Mouse (Mus musculus): ENCODE measurements at regions not wholly inside any gene's neighbourhood (a gene's known extent, or its start where the extent isn't known, plus 50 kb on each side); places are given as distances from the start of the nearest gene placed in this dataset.

DNA sequence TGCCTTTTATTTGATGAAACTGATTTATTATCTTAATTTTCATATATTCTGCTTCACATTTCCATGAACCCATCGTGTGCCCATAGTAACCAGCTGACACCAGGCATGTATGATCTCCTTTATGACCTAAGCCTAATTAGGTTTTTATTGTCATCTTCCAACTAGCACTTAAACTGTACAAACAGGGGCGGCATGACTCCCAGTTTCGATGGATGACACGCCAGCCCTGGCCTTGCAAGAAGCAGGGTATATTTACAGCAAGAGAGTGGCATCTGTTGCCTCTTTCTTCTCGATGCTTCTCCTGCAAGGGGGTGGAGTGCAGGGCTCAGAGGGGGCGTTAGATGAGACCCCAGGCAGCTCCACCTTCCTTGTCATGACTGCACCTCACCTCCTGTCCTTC, 379.8 kb downstream of the Tshz3 start:
- DNase-seq, result no peak
- intact Hi-C loops (cut with DNase I), result no loop called here

- intact Hi-C loops (cut with DNase I), result no loop called here
These were observed 380.2 kb downstream of the Tshz3 start for GRCm38 (mm10) chr7:37078140-37078539.

GRCm38 (mm10) chr7:37089726-37090125, 391.8 kb downstream of the Tshz3 start:
- intact Hi-C loops (cut with DNase I), result no loop called here
- no peak for DNase-seq

More at GRCm38 (mm10) chr7:37078140-37078539, 380.2 kb downstream of the Tshz3 start:
- DNase-seq, result no peak

DNA sequence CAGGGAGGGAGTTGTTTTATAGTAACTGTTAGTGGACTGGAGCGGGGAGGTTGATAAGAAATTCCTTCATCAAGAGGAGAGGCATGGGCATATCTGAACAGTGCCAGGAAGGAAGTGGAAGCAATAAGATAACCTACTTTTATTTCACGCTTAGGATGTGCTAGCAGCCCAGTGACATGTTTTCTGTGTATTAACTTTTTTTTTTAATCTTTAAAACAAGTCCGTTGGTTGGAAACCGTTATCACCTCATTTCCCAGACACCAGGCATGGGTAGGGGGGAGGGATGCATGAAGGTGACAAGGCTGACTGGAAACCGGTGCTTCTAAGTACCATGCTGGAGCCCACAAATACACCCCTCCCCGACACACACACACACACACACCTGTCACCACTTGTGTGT, 394.7 kb downstream of the Tshz3 start:
- intact Hi-C loops (cut with DNase I), result no loop called here
- no peak for DNase-seq

GRCm38 (mm10) chr7:37093721-37094120, 395.8 kb downstream of the Tshz3 start:
- no peak for DNase-seq
- intact Hi-C loops (cut with DNase I), result no loop called here

- intact Hi-C loops (cut with DNase I), result no loop called here
- DNase-seq, result no peak
These were observed 397.9 kb downstream of the Tshz3 start for GRCm38 (mm10) chr7:37095839-37096238.

DNA sequence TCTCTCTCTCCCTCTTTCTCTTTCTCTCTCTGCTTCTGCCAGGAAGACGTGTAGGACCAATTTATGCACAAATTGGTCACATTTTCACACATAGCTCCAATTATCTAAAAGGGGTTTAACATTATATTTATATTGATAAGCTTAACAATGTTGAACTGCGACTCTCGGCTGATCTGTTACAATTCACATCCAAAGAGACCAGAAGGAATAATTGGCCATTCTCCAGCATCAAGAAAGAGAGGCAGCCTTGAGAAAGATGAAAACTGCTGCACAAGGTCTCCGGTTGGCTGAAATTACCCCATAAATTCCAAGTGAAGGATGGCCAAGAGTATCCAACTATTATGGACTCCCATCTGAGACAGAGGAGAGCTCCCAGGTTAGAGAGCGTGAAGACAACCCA, 398.4 kb downstream of the Tshz3 start:
- intact Hi-C loops (cut with DNase I), result no loop called here
- no peak for DNase-seq

DNA sequence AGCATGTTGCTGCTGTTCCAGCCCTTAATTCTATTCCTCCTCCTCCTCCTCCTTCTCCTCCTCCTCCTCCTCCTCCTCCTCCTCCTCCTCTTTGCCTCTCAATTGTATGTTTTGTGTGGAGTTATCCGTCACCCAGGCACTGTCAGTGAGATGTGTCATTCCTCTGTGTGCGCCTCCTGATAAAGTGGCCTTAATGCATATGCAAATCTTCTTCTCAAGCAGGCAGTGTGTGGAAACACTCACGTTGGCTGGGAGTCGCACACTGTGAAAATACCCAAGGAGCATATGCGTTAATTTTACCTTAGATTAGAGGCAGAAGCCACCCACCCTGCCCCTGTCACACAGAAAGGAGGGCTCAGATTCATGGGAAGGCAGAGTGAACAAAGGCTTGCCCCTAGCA, 401.0 kb downstream of the Tshz3 start:
- no peak for DNase-seq
- intact Hi-C loops (cut with DNase I), result no loop called here

DNA sequence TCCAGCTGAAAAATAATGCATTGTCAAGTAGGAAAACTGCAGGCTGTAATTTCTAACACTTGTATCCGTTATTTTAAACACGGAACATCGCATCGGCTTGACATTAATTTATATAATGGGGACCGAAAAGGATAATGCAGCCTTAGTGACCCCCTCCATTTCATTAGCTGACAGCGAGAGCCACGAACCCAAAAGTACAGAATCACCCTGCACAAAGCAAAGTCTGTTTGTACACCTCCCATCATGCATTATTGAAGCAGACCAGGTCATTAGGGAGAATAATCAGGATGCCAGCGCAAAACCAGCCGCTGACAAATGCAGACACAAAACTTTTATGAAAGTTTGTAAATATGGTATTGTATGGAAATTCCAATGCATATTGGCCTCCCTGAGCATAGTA, 406.8 kb downstream of the Tshz3 start:
- intact Hi-C loops (cut with DNase I), result no loop called here
- no peak for DNase-seq

DNA sequence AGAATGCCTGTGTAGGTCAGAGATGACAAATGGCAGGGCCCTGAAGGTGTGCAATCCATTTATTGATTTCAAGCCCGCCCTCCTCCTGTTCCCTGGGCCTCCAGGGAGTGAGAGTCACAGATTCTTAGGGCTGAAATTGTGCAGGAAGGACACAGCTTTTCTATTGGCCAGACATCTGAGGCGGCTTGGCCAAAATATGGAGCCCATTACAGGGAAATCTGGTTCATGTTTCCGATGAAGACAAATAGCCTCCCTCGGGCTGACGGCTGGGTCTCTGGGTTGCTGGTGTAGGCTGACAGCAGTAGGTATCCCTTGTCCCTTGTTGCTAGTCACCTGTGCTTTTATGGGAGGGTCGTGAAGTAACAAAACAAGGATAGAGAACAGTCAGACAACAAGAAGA, 413.2 kb downstream of the Tshz3 start:
- no peak for DNase-seq
- intact Hi-C loops (cut with DNase I), result no loop called here

DNA sequence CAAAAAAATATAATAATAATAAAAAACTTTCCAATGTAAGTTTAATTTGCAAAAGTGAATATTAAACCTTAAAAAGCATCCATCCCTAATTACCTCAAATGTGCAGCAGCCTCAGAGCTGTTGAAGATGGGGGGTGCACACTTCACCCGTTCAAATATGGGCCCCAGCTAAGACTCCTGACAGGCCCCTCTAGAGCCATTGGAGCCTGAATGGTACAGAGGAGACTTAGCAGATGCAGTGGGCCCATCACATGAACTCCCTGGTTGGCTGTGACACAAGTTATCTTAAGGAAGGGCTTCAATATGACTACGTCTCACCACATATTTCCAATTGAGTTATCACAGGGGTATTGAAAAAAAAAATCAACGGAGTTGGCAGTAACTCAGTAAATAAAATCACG, 422.9 kb downstream of the Tshz3 start:
- intact Hi-C loops (cut with DNase I), result no loop called here
- DNase-seq, result no peak

DNA sequence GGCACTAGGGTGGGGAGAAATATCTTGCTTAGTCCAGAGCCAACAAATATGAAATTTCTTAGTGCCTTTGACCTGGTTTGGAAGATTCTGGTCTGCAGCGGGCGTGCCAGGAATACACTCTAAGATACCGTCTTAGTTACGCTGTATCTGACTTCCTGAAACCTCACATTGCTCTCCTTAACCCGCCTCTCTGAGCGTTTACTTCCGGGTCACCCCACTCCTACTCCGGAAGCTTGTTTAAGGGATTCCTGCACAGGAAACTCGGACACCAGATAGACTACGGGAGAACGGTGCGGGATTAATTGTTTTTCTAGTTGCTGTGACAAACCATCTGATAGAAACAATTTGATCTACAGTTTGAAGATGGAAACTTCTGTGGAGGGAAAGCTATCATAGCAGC, 442.3 kb downstream of the Tshz3 start:
- intact Hi-C loops (cut with DNase I), result no loop called here
- DNase-seq, result peak in 1 of 2 experiments; percentile 15

GRCm38 (mm10) chr7:37142780-37143179, 444.9 kb downstream of the Tshz3 start:
- intact Hi-C loops (cut with DNase I), result no loop called here

GRCm38 (mm10) chr7:37144303-37144702, 446.4 kb downstream of the Tshz3 start:
- intact Hi-C loops (cut with DNase I), result no loop called here
- no peak for DNase-seq

More at GRCm38 (mm10) chr7:37142780-37143179, 444.9 kb downstream of the Tshz3 start:
- DNase-seq, result no peak

- intact Hi-C loops (cut with DNase I), result no loop called here
These were observed 451.8 kb downstream of the Tshz3 start for GRCm38 (mm10) chr7:37149711-37150110.

GRCm38 (mm10) chr7:37159801-37160200, 461.9 kb downstream of the Tshz3 start:
- no peak for DNase-seq
- intact Hi-C loops (cut with DNase I), result no loop called here

More at GRCm38 (mm10) chr7:37149711-37150110, 451.8 kb downstream of the Tshz3 start:
- DNase-seq, result no peak

DNA sequence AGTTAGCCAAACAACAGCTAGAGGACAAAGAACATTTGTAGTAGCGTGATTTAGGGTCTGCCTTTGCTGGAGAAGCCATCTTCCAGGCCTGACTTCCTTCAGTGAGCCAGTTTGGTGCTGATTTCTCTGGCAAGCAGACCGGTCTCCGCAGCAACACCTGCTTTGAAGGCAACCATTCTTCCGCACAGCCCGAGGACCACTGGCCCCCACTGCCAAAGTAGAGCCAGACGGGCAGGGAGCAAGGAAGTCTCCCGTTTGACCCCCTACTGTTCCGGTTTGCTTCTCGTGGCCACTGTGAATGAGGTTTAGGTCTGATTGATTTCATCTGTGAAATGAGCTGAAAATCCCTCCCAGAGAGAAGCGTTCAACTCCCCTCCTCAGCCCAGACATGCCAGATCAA, 471.0 kb downstream of the Tshz3 start:
- intact Hi-C loops (cut with DNase I), result no loop called here
- no peak for DNase-seq

DNA sequence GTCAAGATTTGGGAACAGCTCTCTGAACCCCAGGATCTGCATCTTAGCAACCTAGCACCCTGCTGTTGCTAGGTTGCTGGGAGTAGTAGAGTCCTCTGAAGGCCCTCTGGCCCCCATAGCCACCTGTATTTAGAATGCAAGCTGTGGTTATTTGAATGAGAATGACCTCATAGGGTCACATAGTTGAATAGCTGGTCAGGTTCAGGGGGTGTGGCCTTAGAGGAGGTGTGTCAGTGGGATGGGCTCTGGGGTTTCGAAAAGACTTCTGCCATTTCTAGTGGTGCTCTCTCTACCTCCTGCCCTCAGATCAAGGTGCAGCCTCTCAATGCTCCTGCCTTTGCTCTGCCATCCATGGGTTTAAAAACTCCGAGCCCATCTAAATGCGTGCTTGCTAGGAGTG, 477.8 kb downstream of the Tshz3 start:
- intact Hi-C loops (cut with DNase I), result no loop called here

GRCm38 (mm10) chr7:37178256-37178655, 480.3 kb downstream of the Tshz3 start:
- intact Hi-C loops (cut with DNase I), result no loop called here
- DNase-seq, result no peak

More for the DNA sequence above, 477.8 kb downstream of the Tshz3 start:
- no peak for DNase-seq

DNA sequence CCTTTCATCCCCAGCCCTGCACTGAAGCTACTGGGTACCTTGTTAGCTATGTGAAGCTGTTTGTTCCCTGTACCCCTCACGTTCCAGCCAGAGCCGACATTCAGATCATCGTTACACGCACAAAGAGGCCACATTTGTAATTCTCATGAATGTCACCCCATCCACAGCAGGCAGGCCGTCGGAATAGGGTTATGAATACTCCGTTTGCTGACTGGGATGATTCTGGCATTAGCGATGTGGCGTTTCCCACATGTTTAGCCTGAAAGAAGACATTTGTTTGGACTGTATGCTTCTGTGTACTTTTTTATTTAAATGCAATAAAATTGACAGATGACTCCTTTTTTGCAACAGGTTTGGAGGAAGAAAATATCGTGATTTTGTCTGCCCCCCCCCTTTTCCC, 482.0 kb downstream of the Tshz3 start:
- DNase-seq, result no peak
- intact Hi-C loops (cut with DNase I), result no loop called here

GRCm38 (mm10) chr7:37180416-37180815, 482.5 kb downstream of the Tshz3 start:
- intact Hi-C loops (cut with DNase I), result no loop called here
- DNase-seq, result no peak

GRCm38 (mm10) chr7:37181109-37181508, 483.2 kb downstream of the Tshz3 start:
- no peak for DNase-seq
- intact Hi-C loops (cut with DNase I), result no loop called here

DNA sequence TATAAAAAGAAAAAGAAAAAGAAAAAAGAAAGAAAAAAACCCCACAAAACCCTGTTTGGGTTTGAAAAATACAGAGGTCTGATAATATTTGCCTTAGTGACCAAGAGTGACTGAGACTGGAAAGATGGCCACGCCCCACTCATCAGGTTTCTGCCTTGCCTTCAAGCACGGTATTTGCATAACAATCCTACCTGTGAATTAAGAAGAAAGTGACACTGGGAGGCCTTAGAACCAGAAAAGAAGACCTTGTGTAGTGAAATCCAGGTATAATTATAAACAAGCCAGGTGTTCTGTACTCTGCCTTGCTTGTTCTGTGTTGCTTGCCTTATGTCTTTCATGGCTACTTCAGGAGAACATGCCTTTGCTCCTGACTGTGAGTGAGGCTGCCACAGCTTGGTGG, 494.6 kb downstream of the Tshz3 start:
- no peak for DNase-seq
- intact Hi-C loops (cut with DNase I), result no loop called here

GRCm38 (mm10) chr7:37204800-37205199, 506.9 kb downstream of the Tshz3 start:
- no peak for DNase-seq
- intact Hi-C loops (cut with DNase I), result no loop called here
